In the genomic region with DNA sequence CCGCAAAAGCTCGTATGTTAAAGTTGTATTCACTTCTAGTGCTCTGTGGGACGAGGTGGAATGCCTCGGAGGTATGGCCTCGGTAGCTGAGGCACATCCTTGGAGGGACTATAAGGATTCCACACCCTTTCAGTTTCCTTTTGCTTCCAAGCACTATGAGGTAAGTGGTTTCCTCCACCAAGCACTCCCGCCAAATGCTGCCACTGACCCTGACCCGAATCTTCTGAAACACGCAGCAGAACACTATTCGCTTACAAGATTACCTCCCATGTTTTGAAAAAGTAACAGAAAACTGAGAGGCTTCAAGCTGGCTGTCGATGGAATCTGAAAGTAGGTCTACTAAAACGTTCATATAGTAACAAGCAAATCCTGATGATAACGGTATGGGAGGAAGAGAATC, we compare ENCODE assay signal across 18 mouse cellular contexts. TPM values are rescaled to one million over a fixed set of nuclear protein-coding genes. Genes with fewer than 3 reads are reported as not detected.
DNase-seq lines count a peak whose midpoint lies in the region; ATAC-seq lines count a peak whose summit lies in the region.
"Had no signal": no experiment of that assay in that cellular context is flagged by ENCODE, and none has a peak within 500 bp of the region (broad histone marks: within the 10 kb centered on the region; RNA-seq: fewer than 3 reads in every experiment).

No protein-coding gene starts in this region.

- H3K27ac ChIP-seq in forebrain, embryonic 11.5 days (ENCODE audit: low read depth, low read length), result no peak overlapping the region
- H3K27ac ChIP-seq: embryonic facial prominence, embryonic 13.5 days; embryonic facial prominence, embryonic 15.5 days; forebrain, embryonic 12.5 days had no signal

- 90% methylated on average over 12 of the region's 12 CpGs for WGBS in forebrain, embryonic 11.5 days

- no peaks in the 10 kb centered on the region for H3K4me1 ChIP-seq in forebrain, embryonic 11.5 days (replicated peaks; ENCODE audit: control insufficient read depth, insufficient read depth, low read length)
- H3K4me1 ChIP-seq: embryonic facial prominence, embryonic 13.5 days; embryonic facial prominence, embryonic 15.5 days; forebrain, embryonic 12.5 days had no signal

- DNase-seq in adrenal gland, adult 2 months, result peak; percentile 63
- DNase-seq in adrenal gland, adult 8-10 months, result peak; percentile 33
- peak; percentile 73 for DNase-seq in adrenal gland, postnatal 14 days
- peak; percentile 52 to 65 for DNase-seq in adrenal gland, postnatal 36 days
- no peak for DNase-seq in embryo, embryonic 11 days
- no peak for DNase-seq in forebrain, embryonic 11.5 days (ENCODE audit: low spot score)
- DNase-seq: cerebellum, adult 11 months; cerebellum, adult 18-20 months; cerebellum, adult 8-10 months; cerebellum, postnatal 10 days; cerebellum, postnatal 25 days had no signal

- H3K4me3 ChIP-seq in forebrain, embryonic 11.5 days (ENCODE audit: low read depth, low read length), result no peak overlapping the region
- H3K4me3 ChIP-seq: embryonic facial prominence, embryonic 13.5 days; embryonic facial prominence, embryonic 15.5 days; forebrain, embryonic 12.5 days had no signal

- H3K27me3 ChIP-seq in forebrain, embryonic 11.5 days (ENCODE audit: control insufficient read depth, insufficient read depth, low read length), result no peaks in the 10 kb centered on the region
- H3K27me3 ChIP-seq: embryonic facial prominence, embryonic 13.5 days; embryonic facial prominence, embryonic 15.5 days; forebrain, embryonic 12.5 days had no signal

- no peak overlapping the region for H3K4me2 ChIP-seq in forebrain, embryonic 11.5 days (ENCODE audit: low read depth, low read length, severe bottlenecking)
- H3K4me2 ChIP-seq: embryonic facial prominence, embryonic 13.5 days; embryonic facial prominence, embryonic 15.5 days; forebrain, embryonic 12.5 days had no signal

- no peak overlapping the region for H3K9ac ChIP-seq in forebrain, embryonic 11.5 days (ENCODE audit: low read length)
- H3K9ac ChIP-seq: embryonic facial prominence, embryonic 13.5 days; embryonic facial prominence, embryonic 15.5 days; forebrain, embryonic 12.5 days had no signal

- H3K9me3 ChIP-seq in forebrain, embryonic 11.5 days (ENCODE audit: control insufficient read depth, low read length), result no peaks in the 10 kb centered on the region
- H3K9me3 ChIP-seq: embryonic facial prominence, embryonic 13.5 days; embryonic facial prominence, embryonic 15.5 days; forebrain, embryonic 12.5 days had no signal

- H3K36me3 ChIP-seq in forebrain, embryonic 11.5 days (ENCODE audit: control insufficient read depth, insufficient read depth, low read length), result no peaks in the 10 kb centered on the region; the same call in 1 of the 2 replicates

- ATAC-seq in forebrain, embryonic 11.5 days (replicated peaks; ENCODE audit: low FRiP score), result no peak
- ATAC-seq in erythroblast, adult 5-6 weeks (replicated peaks; ENCODE audit: low FRiP score, poor library complexity, severe bottlenecking), result no peak
- ATAC-seq: forebrain, embryonic 14.5 days; forebrain, embryonic 16.5 days had no signal

RNA-seq across cellular contexts. Expression of gene Fam151b, which starts 21.1 kb away (rescaled TPM):
- 1 to 10 TPM; 6.1 to 6.2 TPM for total RNA-seq in adrenal gland, adult 2 months (2021)
- 1.2 and 2.3 TPM in 2 replicates for polyA plus RNA-seq in adrenal gland, adult 2 months (2012; rRNA removed)
- 1 to 10 TPM; 4.2 to 9.2 (median 7.1) TPM for total RNA-seq in adrenal gland, adult 8-10 months (2022)
- 4.6 and 6.0 TPM in 2 replicates for total RNA-seq in adrenal gland, postnatal 14 days (2021)
- 1 to 10 TPM; 4.5 to 6.5 TPM for total RNA-seq in adrenal gland, postnatal 36 days (2021)
- not detected in 2 replicates for polyA plus RNA-seq in forebrain, embryonic 11.5 days (2014; fragmentation: Nextera tagmentation; extraction: Ambion mirVana)
- total RNA-seq in erythroblast, adult 5-6 weeks (2015; ENCODE audit: low replicate concordance), result 2.5 TPM in 1 of 2 replicates, not detected in the other
- 0.85 and 4.2 TPM in 2 replicates for total RNA-seq in erythroblast, adult 5-6 weeks (2017; ENCODE audit: low replicate concordance)
- polyA plus RNA-seq: embryonic facial prominence, embryonic 11.5 days had no signal

RNA-seq across cellular contexts. Expression of gene Zfyve16, which starts 25.8 kb away (rescaled TPM):
- total RNA-seq in adrenal gland, adult 2 months (2021), result 10 to 100 TPM; 22.1 to 25.1 TPM
- 1.0 and 1.1 TPM in 2 replicates for polyA plus RNA-seq in adrenal gland, adult 2 months (2012; rRNA removed)
- total RNA-seq in adrenal gland, adult 8-10 months (2022), result 10 to 100 TPM; 23.9 to 39.6 (median 30.0) TPM
- 19.9 and 20.7 TPM in 2 replicates for total RNA-seq in adrenal gland, postnatal 14 days (2021)
- 10 to 100 TPM; 28.3 to 28.5 TPM for total RNA-seq in adrenal gland, postnatal 36 days (2021)
- 12.1 and 13.0 TPM in 2 replicates for polyA plus RNA-seq in forebrain, embryonic 11.5 days (2014; fragmentation: Nextera tagmentation; extraction: Ambion mirVana)
- total RNA-seq in erythroblast, adult 5-6 weeks (2015; ENCODE audit: low replicate concordance), result 0.96 and 5.0 TPM in 2 replicates
- total RNA-seq in erythroblast, adult 5-6 weeks (2017; ENCODE audit: low replicate concordance), result 3.2 and 4.6 TPM in 2 replicates

Comparison
In these comparisons a context has a peak if more than half of its experiments do, and no peak if none do; other contexts are left out.
1. DNase-seq: peak in adrenal gland, adult 2 months (single experiment), adrenal gland, adult 8-10 months (single experiment), adrenal gland, postnatal 14 days (single experiment) and adrenal gland, postnatal 36 days (2 of 2); none in embryo, embryonic 11 days (single experiment) and forebrain, embryonic 11.5 days (single experiment).